Mouse (Mus musculus) liver, embryonic 14.5 days (tissue): ENCODE measurements at regions not wholly inside any gene's neighbourhood (a gene's known extent, or its start where the extent isn't known, plus 50 kb on each side); places are given as distances from the start of the nearest gene placed in this dataset.

Experiments
- CTCF ChIP-seq: IDR thresholded peaks from 2 replicates; pipeline ENCODE4 v1.5.1; 2016; ENCODE audit warnings: antibody characterized with exemption, low read depth, control low read depth
- EP300 ChIP-seq: IDR thresholded peaks from 2 replicates; pipeline ENCODE4 v1.6.1; 2016; ENCODE audit warnings: antibody characterized with exemption, low read depth

- TF ChIP-seq CTCF (no peak), EP300 (no peak)
Measured at GRCm38 (mm10) chr13:102526621-102527140, 166.7 kb upstream of the Cd180 start.
